Mouse (Mus musculus) frontal cortex, postnatal 10 days (tissue): Measurements from ENCODE around the gene Tgfb2.

Experiments
- DNase-seq, 2 experiments: peaks; one replicate each; pipeline ENCODE4 v3.0.0; 2022; ENCODE audit warnings: low spot score in 2 of 2, mixed read lengths in 1 of 2

The Tgfb2 gene

DNA sequence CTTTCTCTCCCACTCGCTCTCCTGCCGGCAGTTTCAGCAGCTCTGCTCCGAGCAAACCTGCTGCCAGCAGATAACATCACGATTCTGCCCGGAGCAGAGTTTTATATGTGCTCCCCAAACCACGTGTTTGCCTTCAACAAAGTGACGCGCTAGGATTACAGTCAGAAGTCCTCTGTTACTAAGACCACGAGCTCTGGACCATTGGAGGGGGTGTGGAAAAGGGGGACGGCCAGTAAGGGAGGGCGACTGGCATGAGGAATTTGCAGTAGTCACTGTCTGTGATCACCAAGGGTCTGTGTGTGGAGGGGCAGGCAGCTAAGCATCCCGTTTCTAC lies at the start of gene Tgfb2:
Gene Tgfb2 (minus strand): TSS at position 75 of the 334 bp plus-strand sequence.
- DNase-seq = no peak

DNA sequence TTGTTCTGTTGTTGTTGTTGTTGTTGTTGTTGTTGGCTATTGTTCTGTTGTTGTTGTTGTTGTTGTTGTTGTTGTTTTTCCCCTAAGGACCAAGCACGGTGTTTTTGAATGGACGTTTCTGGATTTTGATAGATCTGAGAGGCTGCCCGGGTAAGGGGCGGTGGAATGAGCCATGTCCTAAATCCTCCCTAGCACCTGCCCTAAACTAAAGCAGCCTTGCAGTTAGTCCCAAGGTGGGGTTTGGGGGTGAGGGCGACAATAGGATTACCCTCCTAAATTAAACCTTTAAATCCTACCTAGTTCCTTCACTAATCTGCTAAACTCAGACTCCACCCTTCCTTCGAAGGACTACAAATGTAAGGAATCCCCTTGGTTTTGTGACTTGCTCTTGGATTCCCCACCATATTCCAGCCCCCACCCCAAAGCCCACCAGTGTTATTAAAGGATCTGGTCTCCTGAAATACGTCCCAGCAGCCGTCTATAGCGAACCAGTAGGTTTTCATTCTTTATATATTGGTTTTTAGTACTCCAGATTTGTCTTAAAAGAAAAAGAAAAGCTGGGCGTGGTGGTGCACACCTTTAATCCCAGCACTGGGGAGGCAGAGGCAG lies 44.0 kb upstream of the Tgfb2 start:
- no peak for DNase-seq

DNA sequence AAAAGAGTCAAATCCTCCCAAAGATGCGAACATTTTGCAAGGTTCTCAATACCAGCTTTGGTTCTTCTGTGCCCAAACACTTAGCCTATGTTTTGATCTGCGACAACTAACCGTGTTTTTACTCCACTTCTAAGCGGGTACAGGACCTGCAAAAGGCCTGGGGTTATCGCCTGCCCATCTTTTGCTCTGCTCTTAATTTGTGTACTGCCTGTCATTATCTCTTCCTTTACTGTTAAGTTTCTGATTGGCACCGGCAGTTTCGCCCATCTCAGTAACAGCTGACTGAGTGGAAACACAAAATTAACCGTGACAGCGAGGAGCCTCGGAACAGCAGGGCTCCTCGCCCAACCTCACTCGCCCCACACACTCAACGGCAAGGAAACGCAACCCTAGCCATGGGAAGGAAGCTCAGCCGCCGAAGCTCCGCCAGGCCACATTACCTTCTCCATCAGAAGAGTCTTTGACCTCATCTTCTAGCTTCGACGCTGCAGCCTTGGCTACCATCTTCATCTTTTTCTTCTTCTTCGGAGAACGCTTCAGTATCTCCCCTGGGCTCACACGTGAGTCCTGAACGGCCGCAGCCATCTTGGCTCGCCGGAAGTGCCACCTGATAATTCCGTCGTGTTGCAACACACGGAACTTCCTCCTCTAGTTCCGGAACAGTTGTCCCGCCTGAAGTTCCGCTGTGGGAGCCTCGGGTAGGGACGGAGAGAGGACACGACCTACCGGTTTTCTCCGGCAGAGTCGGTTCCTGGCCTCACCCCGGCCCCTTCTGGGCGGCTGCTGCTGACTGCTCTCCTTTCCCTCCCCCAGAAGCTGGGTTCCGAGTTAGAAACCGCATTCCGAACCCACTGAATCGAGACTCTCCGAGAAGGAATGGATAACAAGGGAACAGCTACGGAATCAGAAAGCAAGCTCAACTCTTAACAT lies 43.2 kb upstream of the Tgfb2 start, which contains the start of gene Rrp15:
Gene Rrp15 (minus strand): TSS at position 635 of the 930 bp plus-strand sequence.
- DNase-seq = peak; percentile 64 to 86

DNA sequence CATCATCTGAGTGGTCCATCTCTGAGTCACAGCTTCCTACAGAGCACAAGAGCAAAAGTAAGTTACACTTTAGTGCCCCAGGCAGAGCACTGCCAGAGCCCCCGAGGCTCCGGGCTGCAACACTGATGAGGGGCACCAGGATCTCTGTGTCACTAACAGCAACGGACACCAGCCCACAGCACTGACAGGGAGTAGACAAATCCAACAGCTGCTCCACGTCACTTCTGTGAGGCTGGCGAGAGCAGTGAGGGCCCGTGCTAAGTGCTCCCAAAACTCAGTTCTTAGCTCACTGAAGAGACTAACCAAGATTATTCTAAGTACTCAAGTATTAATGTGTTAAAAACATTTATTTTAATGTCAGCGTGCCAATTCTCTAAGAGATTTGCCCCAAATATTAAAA lies 34.0 kb upstream of the Tgfb2 start:
- DNase-seq = no peak

DNA sequence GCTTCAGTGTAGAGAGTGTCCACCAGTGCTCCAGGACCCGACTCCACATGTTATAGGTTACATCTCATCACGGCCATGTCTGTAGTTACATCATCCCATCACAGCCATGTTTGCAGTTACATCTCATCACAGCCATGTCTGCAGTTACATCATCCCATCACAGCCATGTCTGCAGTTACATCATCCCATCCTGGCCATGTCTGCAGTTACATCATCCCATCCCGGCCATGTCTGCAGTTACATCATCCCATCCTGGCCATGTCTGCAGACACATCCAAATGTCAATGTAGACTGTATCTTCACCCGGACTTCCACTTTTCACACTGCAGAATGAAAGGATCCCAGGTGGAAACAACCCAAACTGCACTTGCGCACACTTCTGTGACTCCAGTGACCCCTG lies 29.7 kb upstream of the Tgfb2 start:
- DNase-seq = no peak

DNA sequence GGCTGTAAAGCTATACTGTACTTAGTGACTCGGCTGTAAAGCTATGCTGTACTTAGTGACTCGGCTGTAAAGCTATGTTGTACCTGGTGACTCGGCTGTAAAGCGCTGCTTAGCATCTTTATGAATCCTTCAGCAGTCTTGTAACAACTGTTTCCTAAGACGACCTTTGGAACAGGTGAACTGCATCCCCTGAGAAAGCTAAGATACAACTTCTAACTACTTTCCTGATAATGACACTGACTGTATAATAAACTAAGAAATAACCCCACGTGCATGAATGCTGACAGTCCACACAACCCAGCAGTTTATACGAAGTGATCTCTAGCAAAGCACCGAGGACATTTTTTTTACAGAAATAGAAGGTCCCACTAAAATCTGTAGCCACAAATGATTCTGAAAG lies 27.3 kb upstream of the Tgfb2 start:
- DNase-seq = no peak

DNA sequence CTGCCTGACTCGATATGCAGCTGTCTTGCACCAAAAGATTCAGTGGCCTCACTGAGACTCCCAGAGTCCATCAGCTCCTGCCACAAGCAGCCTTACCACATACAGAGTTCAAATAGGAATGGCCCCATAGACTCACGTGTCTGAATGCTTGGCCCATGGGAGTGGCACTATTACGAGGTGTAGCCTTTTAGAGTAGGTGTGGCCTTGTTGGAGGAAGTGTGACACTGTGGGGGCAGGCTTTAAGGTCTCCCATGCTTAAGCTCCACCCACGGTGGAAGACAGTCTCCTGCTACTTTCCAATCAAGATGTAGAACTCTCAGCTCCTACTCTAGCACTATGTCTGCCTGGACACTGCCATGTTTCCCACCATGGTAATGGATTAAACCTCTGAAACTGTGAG lies 23.0 kb upstream of the Tgfb2 start:
- DNase-seq = no peak

DNA sequence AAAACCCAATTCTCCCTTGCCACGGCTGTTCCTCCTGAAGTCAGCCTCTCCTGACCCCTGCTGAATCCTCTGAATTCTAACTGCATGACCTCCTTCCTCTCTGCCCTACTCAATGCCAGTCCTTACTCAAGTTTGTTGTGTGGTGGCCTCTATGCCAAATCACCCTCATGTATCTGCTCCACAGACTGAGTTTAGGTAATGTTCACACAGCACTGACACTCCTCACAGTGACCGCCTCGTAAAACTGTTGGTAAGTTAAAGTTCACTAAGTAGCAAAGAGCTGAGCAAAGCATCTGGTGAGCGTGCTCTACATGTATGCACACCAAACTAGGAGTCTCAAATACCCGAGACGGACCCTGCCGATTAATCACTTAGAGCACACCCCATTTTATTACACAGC lies 20.3 kb upstream of the Tgfb2 start:
- no peak for DNase-seq

DNA sequence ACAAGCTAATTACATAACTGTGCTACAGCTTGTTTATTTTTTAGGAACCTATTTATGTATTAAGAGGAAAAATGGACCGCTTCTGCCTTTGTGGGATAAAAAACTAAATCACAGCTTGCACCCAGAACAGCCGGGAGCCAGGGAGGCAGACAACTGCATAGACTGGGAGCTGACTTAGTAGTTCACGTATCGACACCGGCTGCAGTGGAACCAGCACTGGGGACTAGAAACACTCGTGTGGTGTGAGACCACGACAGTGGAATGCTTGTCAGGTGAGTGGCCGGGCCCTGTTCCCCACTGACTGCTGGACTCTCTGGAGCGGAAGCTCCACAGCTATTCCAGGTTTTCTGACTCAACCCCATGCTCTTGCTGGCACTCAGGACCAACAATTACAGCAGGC lies 16.5 kb upstream of the Tgfb2 start:
- no peak for DNase-seq

DNA sequence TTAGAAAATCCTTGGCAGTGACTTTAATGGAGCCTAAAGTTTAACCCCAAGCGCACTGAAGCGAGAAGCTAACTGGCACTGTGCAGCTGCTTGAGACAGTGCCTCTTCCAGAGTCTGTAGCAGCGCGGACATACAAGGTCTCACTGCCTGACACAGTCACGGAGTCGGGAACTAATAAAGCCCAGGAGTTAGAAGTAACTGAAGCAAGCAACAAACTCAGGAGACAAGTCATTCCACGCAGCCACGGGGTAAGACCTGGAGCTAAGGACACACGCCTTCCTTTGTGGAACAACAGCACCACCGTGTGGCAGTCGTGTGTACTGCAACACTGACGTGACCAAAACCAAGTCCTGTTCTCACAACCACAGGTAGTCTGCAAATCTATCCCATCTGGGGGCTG lies 16.1 kb upstream of the Tgfb2 start:
- peak; percentile 38 to 78 for DNase-seq

DNA sequence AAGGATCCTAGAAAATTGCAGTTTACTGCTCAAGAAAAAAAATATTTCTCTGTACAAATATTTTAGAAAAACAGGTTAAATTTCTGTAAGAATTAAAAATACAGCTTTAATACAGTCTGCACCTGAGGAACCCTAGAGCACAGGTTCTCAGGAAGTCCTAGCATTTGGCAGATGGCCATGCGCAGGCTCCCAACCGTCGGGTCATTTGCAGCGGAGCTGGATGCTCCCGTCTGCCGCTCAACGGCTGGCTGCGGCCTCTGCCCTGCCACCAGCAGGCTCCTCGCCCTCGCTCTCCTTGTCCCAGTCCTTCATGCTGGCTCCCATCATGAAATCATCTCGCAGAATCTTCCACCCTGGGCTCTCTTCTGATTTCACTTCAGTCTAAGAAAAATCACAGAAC lies 15.4 kb upstream of the Tgfb2 start:
- no peak for DNase-seq

DNA sequence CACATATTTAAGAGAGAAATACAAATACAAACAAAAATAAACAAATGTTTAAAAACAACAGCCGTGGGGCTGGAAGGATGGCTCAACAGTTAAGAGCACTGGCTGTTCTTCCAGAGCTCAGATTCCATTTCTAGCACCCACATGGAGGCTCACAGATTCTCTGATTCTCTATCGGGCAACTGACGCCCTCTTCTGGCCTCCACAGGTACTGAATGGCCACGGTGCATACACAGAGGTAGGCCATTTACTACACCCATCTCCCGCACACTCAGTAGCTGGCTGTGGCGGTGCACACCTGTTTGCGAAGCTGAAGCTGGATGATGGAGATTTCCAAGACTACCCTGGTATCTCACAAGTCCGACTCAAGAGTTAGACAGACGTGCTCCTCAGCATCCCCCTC lies 13.9 kb upstream of the Tgfb2 start:
- no peak for DNase-seq

DNA sequence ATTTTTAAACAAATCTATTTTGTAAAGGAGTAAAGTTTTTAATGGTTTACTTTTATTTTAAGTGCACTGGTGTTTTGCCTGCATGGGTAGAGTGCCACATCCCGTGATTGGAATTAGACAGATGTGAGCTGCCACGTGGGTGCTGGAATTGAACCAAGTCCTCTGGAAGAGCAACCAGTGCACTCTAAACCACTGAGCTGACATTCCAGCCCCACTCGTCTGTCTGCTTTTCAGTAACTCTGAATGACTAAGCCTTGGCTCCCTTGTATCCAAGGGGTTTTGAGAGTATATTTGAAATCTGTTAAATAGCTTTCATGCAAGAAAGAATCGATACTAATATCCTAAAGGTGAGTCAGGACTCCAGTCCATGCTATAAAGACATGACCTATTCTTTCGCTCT lies 13.1 kb upstream of the Tgfb2 start:
- DNase-seq = no peak

DNA sequence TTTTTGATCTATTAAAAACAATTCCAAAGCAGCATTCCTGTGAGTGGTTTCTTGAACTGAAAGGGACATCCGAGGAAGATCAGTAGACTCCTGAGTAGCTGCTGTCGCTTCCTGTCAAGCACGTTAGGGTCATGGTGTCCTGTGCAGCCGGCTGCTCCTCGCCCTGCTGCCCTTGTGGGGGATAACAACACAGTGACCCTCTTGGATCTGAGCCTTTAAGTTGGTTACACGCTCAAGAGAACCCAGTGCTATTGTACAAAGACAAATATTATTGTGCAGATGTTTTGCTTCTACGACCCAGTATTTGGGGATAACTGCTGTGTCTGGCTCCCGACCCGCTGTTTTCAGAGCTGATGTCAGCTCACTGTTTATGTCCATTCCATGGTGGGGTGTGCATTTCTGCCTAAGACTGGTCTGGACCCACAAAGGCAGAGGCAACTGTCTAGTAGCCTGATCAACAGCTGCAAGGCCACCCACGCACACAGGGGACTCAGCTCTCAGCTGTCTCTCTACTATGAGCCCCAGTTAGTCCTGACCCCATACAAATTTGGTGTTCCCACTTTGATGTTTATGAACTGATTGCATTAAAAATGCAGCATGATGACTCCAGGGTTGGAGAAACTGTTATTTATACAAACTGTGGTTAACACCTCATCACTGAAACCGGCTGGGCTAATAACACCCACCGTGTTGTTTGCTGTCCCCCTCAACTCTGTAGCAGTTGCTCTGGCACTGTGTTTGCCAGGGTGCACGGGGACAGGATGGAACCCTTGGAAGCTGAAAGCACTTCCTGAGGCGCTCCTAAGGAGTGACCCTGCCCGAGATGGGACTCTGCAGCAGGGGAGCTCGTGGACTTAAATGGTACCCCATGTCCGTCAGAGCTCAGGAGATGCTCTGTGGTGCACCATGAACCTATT lies 9.4 kb upstream of the Tgfb2 start:
- no peak for DNase-seq

DNA sequence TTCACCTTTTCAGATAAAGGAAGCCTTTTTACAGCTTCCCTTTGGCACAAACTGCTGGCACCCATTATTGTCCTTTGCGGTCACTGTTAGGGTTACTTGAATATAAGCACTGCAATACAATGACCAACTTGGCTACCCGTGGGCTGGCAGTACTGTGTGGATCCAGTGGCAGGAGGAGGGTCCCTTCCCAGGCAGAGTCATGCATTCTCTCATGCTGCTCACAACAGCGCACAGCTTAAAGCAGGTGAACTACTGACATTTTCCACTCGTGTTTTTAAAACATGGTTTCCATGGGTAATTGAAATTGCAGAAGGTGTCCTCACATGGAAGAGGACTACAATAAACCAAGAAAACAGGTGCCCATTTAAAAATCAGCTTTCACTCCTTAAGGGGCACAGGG lies 8.4 kb upstream of the Tgfb2 start:
- no peak for DNase-seq

DNA sequence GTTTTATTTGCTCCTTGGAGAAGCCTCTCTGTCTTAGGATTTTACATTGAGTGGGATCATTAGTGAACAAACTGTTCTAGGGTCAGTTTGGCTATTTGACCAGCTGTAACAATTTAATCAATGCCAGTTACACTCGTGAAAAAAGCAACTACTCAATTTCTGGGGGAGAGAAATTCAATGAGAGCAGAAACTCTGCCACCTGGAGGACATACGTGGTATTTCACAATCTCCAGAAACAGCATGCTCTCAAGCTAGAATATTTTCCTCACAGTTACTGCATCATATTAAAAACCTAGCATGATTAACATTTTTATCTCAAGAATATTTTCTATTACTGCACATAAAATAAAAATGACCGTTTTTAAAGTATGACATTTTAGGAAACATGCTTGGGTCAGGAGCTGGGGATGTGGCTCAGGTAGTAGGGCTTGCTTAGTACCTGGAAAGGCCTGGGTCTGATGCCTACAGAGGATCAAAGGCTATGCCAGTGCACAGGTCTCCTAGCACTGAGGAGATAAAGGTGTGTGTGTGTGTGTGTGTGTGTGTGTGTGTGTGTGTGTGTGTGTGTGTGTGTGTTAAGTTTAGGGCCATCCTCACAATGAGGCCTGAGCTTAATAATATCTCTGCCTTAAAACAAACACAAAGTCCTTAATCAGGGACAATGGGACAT lies 7.1 kb upstream of the Tgfb2 start:
- no peak for DNase-seq

DNA sequence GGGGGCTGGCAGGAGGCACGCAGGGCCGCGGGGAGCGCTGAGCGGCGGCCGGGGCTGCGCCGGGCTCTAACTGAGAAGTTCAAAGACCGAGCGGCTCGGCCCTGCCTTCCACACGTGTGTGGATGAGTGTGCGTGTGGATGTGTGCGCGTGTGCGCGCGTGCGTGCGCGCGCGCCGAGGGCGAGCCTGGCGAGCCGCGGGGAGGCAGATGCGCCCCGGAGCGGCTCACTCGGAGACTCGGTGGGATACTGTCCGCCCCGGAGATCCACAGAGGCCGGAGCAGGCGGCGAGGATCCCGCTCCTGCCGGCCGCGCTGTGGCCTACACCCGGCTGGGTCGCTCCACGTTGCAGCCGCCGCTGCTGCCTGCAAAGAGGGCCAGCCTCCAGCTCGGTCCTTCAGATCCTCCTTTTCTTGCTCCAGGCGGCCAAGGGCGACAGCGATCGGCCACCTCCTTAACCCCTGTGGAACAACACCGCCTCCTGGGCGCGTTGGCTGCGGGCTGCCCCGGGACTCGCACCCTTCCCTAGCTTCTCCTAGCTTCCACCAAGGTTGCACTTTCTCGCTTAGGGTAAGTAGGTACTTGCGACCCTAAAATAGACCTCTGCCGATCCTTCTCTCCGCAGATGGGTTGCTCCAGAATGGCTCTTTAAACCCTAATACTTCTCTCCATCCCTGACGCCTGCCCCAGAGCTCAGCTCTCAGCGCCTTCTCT lies 430 bp downstream of the Tgfb2 start:
- peak; percentile 29 to 60 for DNase-seq

DNA sequence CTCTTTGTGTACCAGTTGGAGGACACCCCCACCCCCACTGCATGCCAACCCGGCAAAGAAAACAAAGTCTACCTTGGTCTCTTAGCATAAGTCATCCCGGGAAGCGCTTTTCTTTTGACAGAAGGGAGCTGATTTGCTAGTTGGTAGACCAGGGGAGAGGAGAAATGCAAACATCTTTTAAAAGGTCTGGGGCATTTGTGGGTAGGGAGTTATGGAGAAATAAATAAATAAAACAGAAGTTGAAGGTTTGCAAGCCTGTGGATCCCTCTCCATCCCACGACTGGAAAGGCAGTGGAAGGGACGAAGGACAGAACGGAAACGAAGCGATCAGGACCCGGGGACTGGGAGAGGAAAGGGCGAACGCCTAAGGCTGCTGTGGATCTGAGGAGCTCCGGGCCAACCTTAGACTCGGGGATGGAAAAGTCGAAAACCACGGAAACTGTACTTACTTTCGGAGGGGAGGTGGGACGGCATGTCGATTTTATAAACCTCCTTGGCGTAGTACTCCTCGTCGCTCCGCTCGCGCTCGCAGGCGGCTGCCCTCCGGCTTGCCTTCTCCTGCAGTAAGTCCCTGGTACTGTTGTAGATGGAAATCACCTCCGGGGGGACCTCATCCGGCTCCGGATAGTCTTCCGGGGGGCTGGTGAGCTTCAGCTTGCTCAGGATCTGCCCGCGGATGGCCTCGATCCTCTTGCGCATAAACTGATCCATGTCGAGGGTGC lies 1.6 kb downstream of the Tgfb2 start:
- no peak for DNase-seq

DNA sequence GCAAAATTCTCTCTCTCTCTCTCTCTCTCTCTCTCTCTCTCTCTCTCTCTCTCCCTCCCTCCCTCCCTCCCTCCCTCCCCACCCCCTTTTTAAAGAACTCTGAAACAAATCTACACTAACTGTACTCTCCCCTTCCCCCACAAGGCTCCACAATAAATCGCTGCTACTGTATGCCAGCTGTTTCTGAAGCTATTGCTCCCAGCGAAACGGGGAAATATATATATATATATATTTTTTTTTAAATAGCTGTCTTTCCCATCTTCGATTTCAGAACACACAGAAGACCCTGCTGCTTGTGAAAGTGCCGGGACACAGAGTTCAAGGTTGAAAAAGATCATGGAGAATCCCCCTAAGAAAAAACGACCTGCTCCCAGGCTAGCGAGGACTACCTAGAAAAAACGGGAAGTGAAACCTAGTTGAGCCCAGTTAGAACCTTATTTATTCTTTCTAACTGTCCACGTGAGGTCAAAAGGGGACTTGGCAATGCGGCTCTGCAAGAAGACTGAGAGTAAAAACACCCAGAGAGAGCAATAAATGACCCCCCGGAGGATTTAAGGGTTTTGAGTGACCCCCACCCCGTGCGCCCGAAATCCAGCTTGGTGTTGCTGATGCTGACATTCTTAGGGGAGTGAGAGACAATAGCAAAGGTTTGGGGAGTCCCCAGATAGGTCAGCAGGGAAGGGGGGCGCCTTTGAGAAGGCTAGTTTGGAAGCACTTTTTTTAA lies 2.4 kb downstream of the Tgfb2 start:
- DNase-seq = no peak
